Mouse (Mus musculus): ENCODE data around the gene Cdc7. TPM values are rescaled to one million over a fixed set of nuclear protein-coding genes. Genes with fewer than 3 reads are reported as not detected.

Gene Cdc7
- total RNA-seq, 2 experiments from 2014 or later: 14.0 to 14.8 TPM

GRCm38 (mm10) chr5:106990639-106991299 is 26.6 kb downstream of the Cdc7 start:
- peak in 1 of 2 experiments; percentile 19 for DNase-seq (ENCODE audit: extremely low spot score in 1 of 2, low spot score in 1 of 2)

- DNase-seq (ENCODE audit: extremely low spot score in 1 of 2, low spot score in 1 of 2): no peak
Measured at GRCm38 (mm10) chr5:106991300-106991929, 27.3 kb downstream of the Cdc7 start.

GRCm38 (mm10) chr5:106994716-106995115 is 30.6 kb downstream of the Cdc7 start:
- no peak for DNase-seq (ENCODE audit: extremely low spot score in 1 of 2, low spot score in 1 of 2)

GRCm38 (mm10) chr5:106995886-106996538 is 31.9 kb downstream of the Cdc7 start:
- peak in 1 of 2 experiments; percentile 34 for DNase-seq (ENCODE audit: extremely low spot score in 1 of 2, low spot score in 1 of 2)

GRCm38 (mm10) chr5:106996539-106997244 is 32.6 kb downstream of the Cdc7 start:
- DNase-seq (ENCODE audit: extremely low spot score in 1 of 2, low spot score in 1 of 2): no peak

GRCm38 (mm10) chr5:107001396-107002090 is 37.4 kb downstream of the Cdc7 start:
- no peak for DNase-seq (ENCODE audit: extremely low spot score in 1 of 2, low spot score in 1 of 2)

- no peak for DNase-seq (ENCODE audit: extremely low spot score in 1 of 2, low spot score in 1 of 2)
Measured at GRCm38 (mm10) chr5:107002091-107002416, 37.9 kb downstream of the Cdc7 start.

GRCm38 (mm10) chr5:107009721-107010120 is 45.6 kb downstream of the Cdc7 start:
- no peak for DNase-seq (ENCODE audit: extremely low spot score in 1 of 2, low spot score in 1 of 2)

- DNase-seq (ENCODE audit: extremely low spot score in 1 of 2, low spot score in 1 of 2): no peak
Measured at GRCm38 (mm10) chr5:107010300-107010699, 46.2 kb downstream of the Cdc7 start.

- DNase-seq (ENCODE audit: extremely low spot score in 1 of 2, low spot score in 1 of 2): no peak
Measured at GRCm38 (mm10) chr5:107011316-107012029, 47.4 kb downstream of the Cdc7 start.

GRCm38 (mm10) chr5:107012030-107012715 is 48.1 kb downstream of the Cdc7 start:
- DNase-seq (ENCODE audit: extremely low spot score in 1 of 2, low spot score in 1 of 2): no peak

- no peak for DNase-seq (ENCODE audit: extremely low spot score in 1 of 2, low spot score in 1 of 2)
Measured at GRCm38 (mm10) chr5:107013393-107013792, 49.3 kb downstream of the Cdc7 start.

GRCm38 (mm10) chr5:107014146-107014545 is 50.0 kb downstream of the Cdc7 start:
- DNase-seq (ENCODE audit: extremely low spot score in 1 of 2, low spot score in 1 of 2): no peak

GRCm38 (mm10) chr5:107015046-107015421 is 50.9 kb downstream of the Cdc7 start:
- DNase-seq (ENCODE audit: extremely low spot score in 1 of 2, low spot score in 1 of 2): no peak

GRCm38 (mm10) chr5:107015422-107016081 is 51.4 kb downstream of the Cdc7 start:
- DNase-seq (ENCODE audit: extremely low spot score in 1 of 2, low spot score in 1 of 2): no peak

- no peak for DNase-seq (ENCODE audit: extremely low spot score in 1 of 2, low spot score in 1 of 2)
Measured at GRCm38 (mm10) chr5:107016538-107016937, 52.4 kb downstream of the Cdc7 start.

- DNase-seq (ENCODE audit: extremely low spot score in 1 of 2, low spot score in 1 of 2): no peak
Measured at GRCm38 (mm10) chr5:107017544-107017943, 53.4 kb downstream of the Cdc7 start.

- DNase-seq (ENCODE audit: extremely low spot score in 1 of 2, low spot score in 1 of 2): no peak
Measured at GRCm38 (mm10) chr5:107019057-107019456, 54.9 kb downstream of the Cdc7 start.

GRCm38 (mm10) chr5:107019904-107020303 is 55.8 kb downstream of the Cdc7 start:
- DNase-seq (ENCODE audit: extremely low spot score in 1 of 2, low spot score in 1 of 2): no peak

Measured in layer of hippocampus, postnatal 25 days (tissue).